Mouse (Mus musculus) urinary bladder, postnatal 0 days (tissue): ENCODE measurements around the gene Timp1. TPM values are rescaled to one million over a fixed set of nuclear protein-coding genes. Genes with fewer than 3 reads are reported as not detected.

ENCODE experiments used
- microRNA-seq: library from miRNA; unstranded; fragments of <30 nt; microRNA quantifications from one replicate; pipeline ENCODE4, GENCODE M21; 2016
- polyA plus RNA-seq: library from polyadenylated mRNA; unstranded; fragments of >200 nt; fragmentation: Nextera tagmentation; extraction: Ambion mirVana; gene quantifications from 2 replicates; pipeline ENCODE4 v1.2.1, GENCODE M21; 2015

Gene Timp1
- 81.1 and 163 TPM in 2 replicates for polyA plus RNA-seq

DNA sequence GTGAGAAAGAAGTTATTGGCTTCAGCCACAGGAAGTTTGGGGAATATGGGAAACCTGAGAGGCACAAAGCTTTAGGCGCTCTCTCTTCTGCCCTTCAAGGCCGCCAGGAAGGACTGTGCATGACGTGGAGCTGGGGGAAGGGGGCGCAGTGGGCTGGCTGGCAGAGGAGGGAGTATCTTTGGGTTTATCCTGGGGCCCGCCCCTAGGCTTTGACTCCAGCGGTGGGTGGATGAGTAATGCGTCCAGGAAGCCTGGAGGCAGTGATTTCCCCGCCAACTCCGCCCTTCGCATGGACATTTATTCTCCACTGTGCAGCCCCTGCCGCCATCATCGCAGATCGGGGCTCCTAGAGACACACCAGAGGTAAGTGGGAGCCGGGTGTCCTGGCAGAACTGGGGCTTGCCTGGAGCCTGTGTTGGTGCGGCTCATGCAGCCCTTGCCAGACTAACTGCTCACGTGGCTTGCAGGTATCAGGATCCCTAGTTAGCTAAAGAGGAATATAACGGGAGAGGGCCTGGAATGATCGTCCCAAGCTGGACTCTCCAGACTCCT lies at the start of gene Timp1:
Gene Timp1 (plus strand): TSS at position 205 of the 552 bp plus-strand sequence.

DNA sequence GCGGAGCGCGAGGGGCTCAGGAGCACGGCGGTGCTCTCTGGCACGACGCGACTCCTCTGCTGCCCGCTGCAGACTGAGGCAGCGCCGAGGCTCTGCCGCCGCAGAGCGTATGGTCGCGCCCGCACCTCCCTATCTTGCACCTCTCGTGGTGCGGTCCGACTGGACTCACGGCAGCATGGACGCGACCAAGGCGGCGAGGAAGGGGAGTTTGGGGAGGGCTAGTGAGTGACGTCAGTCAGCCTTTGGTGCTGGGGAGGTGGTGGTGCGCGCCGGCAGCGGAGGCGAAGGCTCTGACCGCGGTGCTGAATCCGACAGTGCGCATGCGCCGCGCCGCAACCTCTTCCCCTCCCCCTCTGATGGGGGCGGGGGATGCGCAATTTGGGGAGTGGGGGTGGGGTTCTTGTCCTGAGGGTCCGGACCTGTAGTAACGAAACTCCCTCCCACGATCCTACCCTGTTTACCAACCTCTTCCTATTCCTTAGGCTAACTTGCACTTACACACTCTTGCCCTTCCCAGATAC lies 50.9 kb downstream of the Timp1 start, which contains the start of gene Syn1:
Gene Syn1 (minus strand): TSS at position 161 of the 521 bp plus-strand sequence.

Small RNA genes lying within 50 kb of the gene (microRNA-seq; reads per million reads assigned to microRNA genes)
- gene Gm24824 = not detected
- gene Mir5617 = not detected

Other genes with a start within 250 kb of the Timp1 start
- gene Uba1, start 211.8 kb upstream of the Timp1 start, polyA plus RNA-seq = 94.9 and 97.5 TPM in 2 replicates
- gene Cdk16, start 182.2 kb upstream of the Timp1 start, polyA plus RNA-seq = 67.0 and 69.8 TPM in 2 replicates
- gene Usp11, start 166.3 kb upstream of the Timp1 start, polyA plus RNA-seq = 5.1 and 5.3 TPM in 2 replicates
- 81.0 and 84.1 TPM in 2 replicates for gene Araf, start 72.4 kb upstream of the Timp1 start, polyA plus RNA-seq
- gene Syn1, start 50.8 kb downstream of the Timp1 start, polyA plus RNA-seq = 0.37 and 0.40 TPM in 2 replicates
- gene Cfp, start 61.4 kb downstream of the Timp1 start, polyA plus RNA-seq = 17.6 and 69.0 TPM in 2 replicates
- 10.9 and 12.1 TPM in 2 replicates for gene Elk1, start 80.4 kb downstream of the Timp1 start, polyA plus RNA-seq
- gene Uxt, start 91.9 kb downstream of the Timp1 start, polyA plus RNA-seq = 52.4 and 55.8 TPM in 2 replicates
- 2.5 and 3.2 TPM in 2 replicates for gene Zfp182, start 192.2 kb downstream of the Timp1 start, polyA plus RNA-seq
- not detected in 2 replicates for gene Spaca5, start 198.2 kb downstream of the Timp1 start, polyA plus RNA-seq
- 0.77 and 0.87 TPM in 2 replicates for gene Zfp300, start 219.4 kb downstream of the Timp1 start, polyA plus RNA-seq
- not detected in 2 replicates for gene Ssxa1, start 245.7 kb downstream of the Timp1 start, polyA plus RNA-seq